Mouse (Mus musculus) ES-E14 (cell line): ENCODE measurements at regions not wholly inside any gene's neighbourhood (a gene's known extent, or its start where the extent isn't known, plus 50 kb on each side); places are given as distances from the start of the nearest gene placed in this dataset.

Source experiments
- DNase-seq: peaks from one replicate; pipeline ENCODE4 v3.0.0-alpha.2; 2013; ENCODE audit warnings: low read depth, low spot score
- H3K27ac ChIP-seq: 2 replicates; pipeline ENCODE4 v1.5.1; 2012; ENCODE audit warnings: low read depth, mild to moderate bottlenecking, low read length, moderate library complexity, mixed read lengths; ENCODE audit not compliant: poor library complexity, insufficient read depth, severe bottlenecking
- H3K36me3 ChIP-seq: 2 replicates; pipeline ENCODE4 v1.6.1; 2012; ENCODE audit warnings: mild to moderate bottlenecking, low read length, moderate library complexity, mixed read lengths; ENCODE audit not compliant: control insufficient read depth, poor library complexity, insufficient read depth, severe bottlenecking
- H3K4me1 ChIP-seq, 2 experiments: fragments of 150-350 bp in 1 of 2; sonication (generic) in 1 of 2; 2 replicates each; pipeline ENCODE4 v1.6.1; 2012; ENCODE audit warnings: low read length in 2 of 2, mild to moderate bottlenecking in 1 of 2, mixed read lengths in 1 of 2; ENCODE audit not compliant: control insufficient read depth in 2 of 2, insufficient read depth in 2 of 2, poor library complexity in 1 of 2
- H3K4me3 ChIP-seq, 2 experiments: fragments of 150-350 bp in 1 of 2; sonication (generic) in 1 of 2; 2 replicates each; pipeline ENCODE4 v1.5.1; 2012; ENCODE audit warnings: low read length in 2 of 2, low read depth in 1 of 2, mild to moderate bottlenecking in 1 of 2, mixed read lengths in 1 of 2; ENCODE audit not compliant: insufficient read depth in 1 of 2, poor library complexity in 1 of 2, severe bottlenecking in 1 of 2
- H3K9ac ChIP-seq: 2 replicates; pipeline ENCODE4 v1.6.1; 2012; ENCODE audit warnings: low read depth, mild to moderate bottlenecking, low read length, mixed read lengths; ENCODE audit not compliant: poor library complexity, insufficient read depth, severe bottlenecking
- H3K9me3 ChIP-seq: fragments of 150-350 bp; sonication (generic); 2 replicates; pipeline ENCODE4 v1.6.1; 2012; ENCODE audit warnings: low read depth, mild to moderate bottlenecking, low read length; ENCODE audit not compliant: control insufficient read depth, insufficient read depth
- CHD2 ChIP-seq: IDR thresholded peaks from 2 replicates; pipeline ENCODE4 v1.6.1; 2014; ENCODE audit warnings: mild to moderate bottlenecking, low read depth, low read length, inconsistent platforms
- HCFC1 ChIP-seq: IDR thresholded peaks from 2 replicates; pipeline ENCODE4 v1.6.1; 2012; ENCODE audit warnings: low read length, inconsistent platforms, borderline replicate concordance; ENCODE audit not compliant: insufficient read depth
- MAFK ChIP-seq: IDR thresholded peaks from 2 replicates; pipeline ENCODE4 v1.6.1; 2014; ENCODE audit warnings: mild to moderate bottlenecking, low read depth, low read length, inconsistent platforms; ENCODE audit not compliant: insufficient read depth
- ZC3H11A ChIP-seq: IDR thresholded peaks from 2 replicates; pipeline ENCODE4 v1.6.1; 2012; ENCODE audit warnings: low read depth, mild to moderate bottlenecking, inconsistent platforms, low read length, borderline replicate concordance
- ZNF384 ChIP-seq: IDR thresholded peaks from 2 replicates; pipeline ENCODE4 v1.6.1; 2012; ENCODE audit warnings: low read depth, low read length, inconsistent platforms
- in situ Hi-C, 2 experiments: fragments of 600-800 bp; cut with MboI; formaldehyde crosslinking; loops; one replicate each; pipeline ENCODE4 v1.15.1; 2025; ENCODE audit warnings: low sequenced_read_pairs in 2 of 2, inconsistent platforms in 1 of 2; ENCODE audit not compliant: unreplicated experiment in 2 of 2

DNA sequence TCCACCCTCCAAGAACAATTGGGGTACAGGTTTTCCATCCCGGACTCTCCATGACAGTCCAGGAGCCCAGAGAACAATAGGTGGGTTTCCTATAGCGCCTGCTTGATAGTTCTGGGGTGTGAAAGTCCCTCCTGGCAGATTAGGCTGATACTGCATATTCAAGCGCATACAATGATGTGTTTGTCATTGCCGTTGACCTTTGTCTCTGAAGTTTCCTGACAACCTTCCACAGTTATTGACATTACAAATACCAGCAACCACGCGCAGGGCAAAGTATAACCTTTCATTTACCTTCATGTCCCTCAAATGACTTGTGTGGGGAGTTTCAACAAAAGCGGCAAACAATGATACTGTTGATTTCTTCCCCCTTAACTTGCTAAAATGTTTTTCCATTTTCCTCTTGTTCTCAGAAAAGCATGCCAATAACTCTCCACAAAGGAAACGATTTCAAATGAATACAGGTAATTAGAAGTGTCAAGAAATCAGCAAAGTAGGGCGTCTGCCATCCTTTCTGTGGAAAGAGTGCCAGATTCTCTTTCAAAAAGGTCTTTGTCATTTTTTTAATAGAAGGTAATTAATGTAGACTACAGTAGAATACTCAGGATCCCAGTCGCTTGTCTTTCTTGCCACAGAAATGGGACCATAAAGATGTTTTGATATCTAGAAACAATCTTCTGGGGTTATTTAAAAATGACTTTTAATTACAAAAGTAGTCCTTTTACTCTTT is 60.9 kb upstream of the BC052040 start:
- Histone ChIP-seq H3K9ac (no peak overlapping the region), H3K4me1 (no peaks in the 10 kb centered on the region), H3K36me3 (no peaks in the 10 kb centered on the region), H3K9me3 (no peaks in the 10 kb centered on the region), H3K27ac (no peak overlapping the region), H3K4me3 (no peak overlapping the region)
- in situ Hi-C loops, result no loop called here
- no peak for DNase-seq
- no peak for TF ChIP-seq MAFK
- no peak for TF ChIP-seq ZC3H11A
- TF ChIP-seq ZNF384, result no peak
- TF ChIP-seq HCFC1, result no peak
- TF ChIP-seq CHD2, result no peak

DNA sequence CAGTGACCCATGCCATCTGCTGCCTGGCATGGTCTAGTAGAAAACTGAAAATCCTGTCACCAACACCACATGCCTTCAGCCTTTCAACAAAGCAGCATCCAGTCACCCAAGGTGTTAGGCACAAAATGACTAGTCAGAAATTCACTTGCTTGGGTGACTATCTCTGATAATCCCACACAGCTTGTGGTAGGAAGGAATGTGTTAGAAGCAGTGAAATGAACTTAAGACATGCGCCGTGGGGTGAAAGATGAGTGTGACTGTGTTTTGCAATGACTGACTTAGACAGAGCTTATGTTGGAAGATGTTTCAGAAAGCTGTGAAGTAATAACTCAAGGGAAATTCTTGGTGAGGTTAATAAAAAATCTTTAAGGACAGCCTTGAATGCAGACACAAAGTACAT is 51.6 kb upstream of the BC052040 start:
- in situ Hi-C loops, result no loop called here
- H3K9ac ChIP-seq, result no peak overlapping the region
- no peak overlapping the region for H3K4me3 ChIP-seq
- DNase-seq, result no peak
- no peaks in the 10 kb centered on the region for H3K36me3 ChIP-seq
- no peaks in the 10 kb centered on the region for H3K9me3 ChIP-seq
- TF ChIP-seq ZNF384, result no peak
- no peak for TF ChIP-seq CHD2
- no peak for TF ChIP-seq MAFK
- TF ChIP-seq ZC3H11A, result no peak
- TF ChIP-seq HCFC1, result no peak
- H3K27ac ChIP-seq, result no peak overlapping the region
- H3K4me1 ChIP-seq, result no peaks in the 10 kb centered on the region
